Mouse (Mus musculus) layer of hippocampus, adult 2 months (tissue): ENCODE measurements at regions not wholly inside any gene's neighbourhood (a gene's known extent, or its start where the extent isn't known, plus 50 kb on each side); places are given as distances from the start of the nearest gene placed in this dataset.

ENCODE experiments used
- DNase-seq, 2 experiments: peaks; one replicate each; pipeline ENCODE4 v3.0.0; 2022; ENCODE audit warnings: low spot score in 2 of 2
- H3K27ac ChIP-seq: fragments of 200-600 bp; 2 replicates; pipeline ENCODE4 v1.8.1; 2022
- H3K4me3 ChIP-seq: fragments of 200-600 bp; 2 replicates; pipeline ENCODE4 v1.8.1; 2022; ENCODE audit warnings: mild to moderate bottlenecking
- CTCF ChIP-seq: fragments of 200-600 bp; conservative IDR thresholded peaks from 2 replicates; pipeline ENCODE4 v1.8.1; 2022; ENCODE audit warnings: antibody characterized with exemption, mild to moderate bottlenecking, moderate library complexity

DNA sequence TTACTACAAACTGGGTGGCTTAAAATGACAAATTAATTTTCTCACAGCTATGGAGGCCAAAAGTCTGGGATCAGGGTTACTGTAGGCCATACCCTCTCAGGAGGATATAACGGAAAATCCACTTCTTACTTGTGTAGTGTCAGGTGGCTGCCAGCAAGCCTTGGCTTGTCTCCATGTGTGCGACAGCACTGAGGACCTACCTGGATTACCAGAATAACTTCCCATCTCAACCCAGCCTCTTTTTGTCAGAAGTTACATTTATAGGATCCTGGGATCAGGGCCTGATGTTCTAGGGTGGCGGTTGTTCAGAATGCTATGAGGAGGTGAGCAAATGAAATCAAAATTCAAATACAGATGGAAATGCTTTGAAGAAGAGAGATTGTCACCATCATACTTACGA is 197.1 kb downstream of the Gm13691 start:
- no peak for TF ChIP-seq CTCF
- no peak for DNase-seq
- Histone ChIP-seq H3K27ac (no peak overlapping the region), H3K4me3 (no peak overlapping the region)

DNA sequence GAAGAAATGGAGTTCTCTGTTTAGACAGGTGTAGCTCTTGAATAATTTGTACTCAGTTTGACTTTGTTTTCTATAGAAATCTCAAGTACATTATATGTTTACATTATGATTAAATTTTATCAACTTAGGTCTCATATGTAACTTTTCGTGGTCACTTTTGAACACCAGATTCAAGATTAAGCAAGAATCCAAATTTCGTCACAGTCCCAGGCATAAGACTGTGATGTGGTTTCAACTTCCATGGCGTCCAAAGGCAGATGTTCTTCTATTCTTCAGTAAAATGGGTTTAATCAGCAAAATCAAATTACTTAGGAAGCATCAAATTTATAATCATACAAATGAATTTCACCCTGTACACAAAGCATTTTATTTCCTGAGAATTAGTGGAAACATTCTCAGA is 198.9 kb downstream of the Gm13691 start:
- H3K27ac ChIP-seq: no peak overlapping the region
- H3K4me3 ChIP-seq: no peak overlapping the region
- DNase-seq: no peak
- no peak for TF ChIP-seq CTCF

DNA sequence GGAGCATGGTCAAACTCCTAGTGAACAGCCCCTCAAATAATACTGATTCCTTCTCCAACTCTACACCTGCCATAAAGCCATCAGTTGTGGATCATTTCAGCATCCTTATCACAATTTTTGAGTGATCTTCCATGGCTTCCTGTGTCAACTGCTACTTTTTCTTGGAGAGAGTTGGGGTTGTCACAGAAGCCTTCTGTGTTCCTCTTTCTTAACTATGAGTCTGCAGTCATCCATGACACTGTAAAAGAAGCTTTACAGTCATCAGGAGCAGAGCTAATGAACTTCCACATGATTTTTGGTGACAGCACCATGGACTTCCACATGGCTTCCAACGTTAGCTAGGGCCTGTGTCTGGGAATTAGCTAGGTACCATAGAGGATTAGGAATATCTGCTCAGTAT is 208.1 kb downstream of the Calcrl start:
- H3K4me3 ChIP-seq: no peak overlapping the region
- DNase-seq: no peak
- no peak for TF ChIP-seq CTCF
- no peak overlapping the region for H3K27ac ChIP-seq

DNA sequence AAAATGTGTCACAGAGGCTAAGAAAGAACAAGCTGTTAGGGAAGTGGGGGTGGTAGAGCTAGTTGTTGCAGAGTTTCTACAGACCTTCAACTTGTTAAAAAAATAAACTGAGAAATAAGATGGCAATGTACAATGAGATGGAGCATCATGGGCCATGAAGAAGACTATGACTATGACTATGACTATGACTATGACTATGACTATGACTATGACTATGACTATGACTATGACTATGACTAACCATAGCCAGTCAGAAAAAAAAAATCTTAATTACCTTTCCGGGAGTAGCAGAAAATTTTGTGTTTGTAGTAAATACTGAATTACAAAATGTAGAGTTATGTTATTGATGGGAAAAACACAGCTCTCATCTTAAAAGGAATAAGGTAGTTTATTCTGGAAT is 203.2 kb downstream of the Calcrl start:
- DNase-seq: no peak
- Histone ChIP-seq H3K27ac (no peak overlapping the region), H3K4me3 (no peak overlapping the region)
- TF ChIP-seq CTCF: no peak

DNA sequence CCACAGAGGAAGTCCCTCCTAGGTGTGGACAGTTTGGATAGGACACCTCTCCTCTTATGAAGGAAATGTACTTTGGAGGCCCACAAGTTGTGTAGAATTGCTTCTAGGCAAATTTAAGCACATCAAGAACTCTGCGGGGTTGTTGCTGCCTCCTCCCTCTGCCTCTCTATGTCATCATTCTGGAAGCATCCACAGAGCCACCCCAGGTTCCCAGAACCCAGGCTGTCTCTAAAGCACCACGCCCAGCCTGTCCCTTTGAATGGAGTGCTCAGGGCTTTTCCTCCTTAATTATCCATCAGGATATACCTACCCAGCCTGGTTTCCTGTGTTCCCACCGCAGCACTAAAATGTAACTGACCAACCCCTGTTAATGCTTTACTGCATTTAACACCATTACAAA is 195.4 kb downstream of the Calcrl start:
- no peak for DNase-seq
- TF ChIP-seq CTCF: no peak
- H3K4me3 ChIP-seq: no peak overlapping the region

DNA sequence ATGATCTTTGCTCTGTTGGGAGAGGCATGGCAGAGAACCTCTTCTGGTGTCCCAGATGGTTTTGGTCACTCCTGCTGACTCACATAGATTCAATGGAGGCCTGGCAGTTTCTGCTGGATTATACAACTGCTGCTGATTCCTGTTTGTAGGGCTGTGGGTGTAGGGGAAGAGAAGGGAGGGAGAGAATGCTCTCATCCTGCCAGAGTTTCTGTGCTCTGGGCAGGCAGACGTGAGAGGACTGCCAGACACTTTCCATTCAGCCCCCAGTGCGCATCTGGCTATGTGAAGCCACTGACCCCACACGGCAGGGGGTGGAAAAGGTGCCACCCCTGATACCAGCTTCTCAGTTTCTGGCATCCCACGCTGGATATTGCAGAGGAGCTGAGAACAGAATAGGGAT is 189.6 kb downstream of the Calcrl start:
- Histone ChIP-seq H3K4me3 (no peak overlapping the region), H3K27ac (no peak overlapping the region)
- no peak for DNase-seq
- TF ChIP-seq CTCF: no peak

More for the DNA sequence above, 195.4 kb downstream of the Calcrl start:
- no peak overlapping the region for H3K27ac ChIP-seq

DNA sequence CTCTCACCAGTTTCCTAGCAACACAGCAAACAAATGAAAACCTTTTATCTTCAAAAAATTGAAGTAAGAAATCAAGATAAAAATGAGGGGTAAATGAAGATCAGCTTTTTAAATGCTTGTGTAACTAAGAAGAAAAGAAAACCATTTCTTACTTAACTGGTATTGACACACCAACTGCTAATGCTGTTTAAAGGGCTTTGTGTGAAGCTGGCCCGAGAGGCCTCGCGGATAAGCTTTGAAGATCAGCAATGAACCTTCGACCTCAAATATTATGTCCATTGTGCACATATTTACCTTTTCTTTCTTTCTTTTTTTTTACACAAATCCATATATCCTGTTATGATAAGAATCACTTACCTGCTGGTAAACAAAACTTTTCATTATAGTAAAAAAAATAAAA is 184.0 kb downstream of the Calcrl start:
- no peak overlapping the region for H3K27ac ChIP-seq
- no peak for TF ChIP-seq CTCF
- no peak for DNase-seq

DNA sequence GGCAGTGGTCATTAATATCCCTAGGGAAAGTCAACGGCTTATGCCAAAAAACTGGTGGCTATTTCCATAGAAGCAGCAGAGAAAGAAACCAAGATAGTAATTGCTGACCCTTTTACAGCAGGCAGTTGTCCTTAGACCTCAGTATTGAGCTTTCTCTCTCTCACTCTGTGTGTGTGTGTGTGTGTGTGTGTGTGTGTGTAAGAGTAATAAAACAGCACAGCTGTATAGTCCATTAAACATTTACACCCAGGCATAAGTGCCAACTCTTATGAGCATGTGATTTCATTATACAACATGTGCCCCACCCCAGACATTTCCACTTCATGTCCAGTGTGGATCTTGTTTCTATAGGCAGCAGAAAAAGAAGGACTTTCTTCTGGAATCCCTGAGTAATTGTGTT is 183.2 kb downstream of the Calcrl start:
- H3K27ac ChIP-seq: no peak overlapping the region
- no peak for DNase-seq
- no peak for TF ChIP-seq CTCF
- no peak overlapping the region for H3K4me3 ChIP-seq

More for the DNA sequence above, 184.0 kb downstream of the Calcrl start:
- no peak overlapping the region for H3K4me3 ChIP-seq

DNA sequence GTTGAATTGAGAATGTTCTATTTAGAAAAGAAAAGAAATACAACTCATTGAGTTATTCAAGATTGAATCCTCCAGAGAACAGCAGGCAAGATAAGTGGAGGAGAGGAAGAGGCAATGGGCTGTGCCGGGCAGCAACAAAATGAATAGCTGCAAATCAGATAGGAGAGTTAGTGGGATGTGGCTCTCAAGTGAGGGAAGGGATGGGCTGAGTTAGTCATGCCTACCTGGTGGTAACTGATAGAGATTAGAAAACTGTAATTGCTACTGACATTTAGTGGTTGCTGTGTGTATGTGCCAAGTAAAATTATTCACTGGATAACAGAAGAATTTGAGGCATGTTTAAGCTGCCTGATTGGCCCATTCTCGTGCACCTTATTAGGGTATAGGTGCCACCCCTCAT is 179.3 kb downstream of the Calcrl start:
- Histone ChIP-seq H3K4me3 (no peak overlapping the region), H3K27ac (no peak overlapping the region)
- no peak for DNase-seq
- TF ChIP-seq CTCF: no peak

DNA sequence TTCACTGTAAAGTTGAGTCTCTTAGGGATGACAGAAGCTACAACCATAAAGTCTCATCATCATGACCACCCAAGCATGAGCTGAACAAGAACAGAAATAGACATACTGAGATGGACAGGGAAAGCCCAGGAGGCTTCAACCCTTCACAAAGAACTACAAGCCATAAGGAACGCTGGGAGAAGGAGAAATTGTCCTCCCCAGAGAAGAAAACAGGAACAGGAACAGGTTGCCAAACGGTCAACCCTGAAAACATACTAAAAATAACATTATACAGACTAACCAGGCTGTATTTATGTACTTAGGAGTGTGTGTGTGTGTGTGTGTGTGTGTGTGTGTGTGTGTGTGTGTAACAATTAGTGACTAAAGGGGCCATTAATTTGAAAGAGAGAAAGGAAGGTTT is 178.6 kb downstream of the Calcrl start:
- H3K27ac ChIP-seq: no peak overlapping the region
- DNase-seq: no peak
- TF ChIP-seq CTCF: no peak
- no peak overlapping the region for H3K4me3 ChIP-seq

DNA sequence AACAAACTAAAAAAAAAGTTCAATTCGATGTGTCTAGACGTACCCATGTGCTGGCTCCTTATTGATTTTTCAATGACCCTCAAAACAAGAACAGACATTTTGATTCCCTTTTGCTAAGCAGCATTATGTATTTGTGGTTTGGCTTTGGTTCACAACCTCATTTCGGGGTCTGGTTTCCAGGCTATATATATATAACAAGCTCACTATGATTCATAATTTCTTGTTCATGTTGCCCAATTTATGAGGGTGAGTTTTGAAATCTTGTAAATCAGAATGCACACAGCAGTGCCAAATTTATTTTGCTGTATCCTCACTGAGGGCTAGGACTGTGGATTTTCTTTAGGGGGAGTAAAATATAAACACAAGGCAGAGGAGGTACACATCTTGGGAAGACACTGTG is 177.0 kb downstream of the Calcrl start:
- TF ChIP-seq CTCF: no peak
- no peak overlapping the region for H3K27ac ChIP-seq
- H3K4me3 ChIP-seq: no peak overlapping the region
- no peak for DNase-seq

DNA sequence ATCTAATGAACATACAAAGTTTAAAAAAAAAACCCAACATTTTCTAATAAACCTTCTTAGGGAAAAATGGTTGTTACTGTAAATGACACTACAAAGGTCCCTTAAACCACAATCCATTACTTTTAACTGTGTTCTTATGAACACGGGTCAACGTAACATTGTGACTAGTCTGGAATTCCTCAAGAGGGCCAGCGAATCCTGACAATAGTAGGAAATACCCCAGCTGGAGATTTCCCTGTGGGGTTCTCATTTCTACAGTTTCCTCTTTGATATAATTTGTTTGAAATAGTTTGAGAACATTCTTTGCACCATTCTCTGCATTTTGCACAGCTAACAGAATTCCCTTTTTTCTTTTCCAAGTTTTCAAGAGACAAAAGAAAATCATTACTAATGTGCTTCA is 175.3 kb downstream of the Calcrl start:
- no peak overlapping the region for H3K4me3 ChIP-seq
- H3K27ac ChIP-seq: no peak overlapping the region
- no peak for TF ChIP-seq CTCF
- no peak for DNase-seq

DNA sequence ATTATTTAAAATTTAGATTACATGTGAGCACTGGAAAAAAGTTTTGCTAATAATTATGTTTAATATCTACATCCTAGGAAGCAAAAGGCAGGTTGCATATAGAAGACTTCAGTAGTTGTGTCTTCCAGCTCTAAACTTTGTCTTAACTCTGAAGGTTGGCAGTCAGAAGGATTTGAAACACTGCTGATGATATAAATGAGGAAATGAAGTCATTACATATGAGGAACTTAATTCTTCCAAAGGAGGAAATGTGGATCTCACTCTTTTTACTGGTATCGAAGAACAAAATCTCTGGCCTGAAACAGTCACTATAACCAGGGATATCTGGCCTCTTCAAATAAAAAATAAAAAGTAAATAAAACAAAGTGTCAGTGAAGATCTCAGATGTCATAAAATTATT is 173.1 kb downstream of the Calcrl start:
- no peak for DNase-seq
- no peak overlapping the region for H3K27ac ChIP-seq
- no peak for TF ChIP-seq CTCF
- H3K4me3 ChIP-seq: no peak overlapping the region

DNA sequence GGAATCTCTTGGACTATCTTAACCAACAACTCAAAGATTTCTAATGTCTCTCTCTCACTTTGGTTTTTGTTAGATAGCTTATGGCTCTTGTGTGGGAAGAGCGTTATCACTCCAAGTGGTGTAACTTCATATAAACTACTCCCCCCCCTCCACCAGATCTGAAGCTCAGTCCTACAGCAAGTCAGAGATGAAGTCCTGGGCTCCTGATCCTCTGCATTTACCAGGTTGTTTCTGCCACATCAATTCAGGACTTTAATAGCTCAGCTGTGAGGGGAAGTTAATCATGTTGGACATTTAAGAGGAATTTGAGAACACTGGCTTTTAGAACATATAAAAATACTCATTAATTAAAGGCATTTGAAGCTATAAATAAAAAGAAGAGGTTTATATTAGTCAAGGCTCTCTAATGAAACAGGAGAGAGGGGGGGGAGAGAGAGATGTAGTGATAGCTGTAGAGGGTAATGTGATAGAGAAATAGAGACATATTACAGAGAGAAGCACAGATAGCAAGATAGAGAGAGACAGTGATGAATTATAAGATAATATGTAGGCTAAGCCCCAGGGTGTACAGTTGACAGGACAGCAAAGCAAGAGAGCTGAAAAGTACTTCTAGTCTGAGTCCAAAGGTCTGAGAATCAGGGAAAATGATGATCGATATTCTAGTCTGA is 166.7 kb downstream of the Calcrl start:
- no peak overlapping the region for H3K4me3 ChIP-seq
- no peak for TF ChIP-seq CTCF
- H3K27ac ChIP-seq: no peak overlapping the region
- DNase-seq: no peak

DNA sequence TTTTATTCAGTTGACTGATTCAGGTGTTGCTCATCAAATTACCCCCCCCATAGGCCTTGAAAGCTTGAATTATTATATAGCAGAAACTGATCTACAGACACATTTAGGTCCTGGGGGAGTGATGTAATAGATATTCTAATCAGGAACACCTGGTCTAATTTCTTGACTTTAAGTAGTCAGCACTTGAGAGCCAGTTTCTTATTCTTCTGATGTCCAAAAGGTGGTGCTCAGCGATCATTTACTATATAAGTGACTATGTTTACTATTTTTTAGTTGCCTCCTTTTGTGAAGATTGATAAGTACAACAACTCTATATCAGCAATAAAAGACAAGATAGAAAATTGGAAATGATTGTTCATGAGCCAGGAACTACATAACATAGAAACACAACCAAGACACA is 166.0 kb downstream of the Calcrl start:
- no peak for DNase-seq
- Histone ChIP-seq H3K4me3 (no peak overlapping the region), H3K27ac (no peak overlapping the region)
- peak; percentile 61 for TF ChIP-seq CTCF
